Mouse (Mus musculus) kidney, adult 9 months (tissue): ENCODE measurements around the gene Mlh1.

ENCODE experiments used
- DNase-seq: peaks from one replicate; pipeline ENCODE4 v3.0.0; 2022

The Mlh1 gene

DNA sequence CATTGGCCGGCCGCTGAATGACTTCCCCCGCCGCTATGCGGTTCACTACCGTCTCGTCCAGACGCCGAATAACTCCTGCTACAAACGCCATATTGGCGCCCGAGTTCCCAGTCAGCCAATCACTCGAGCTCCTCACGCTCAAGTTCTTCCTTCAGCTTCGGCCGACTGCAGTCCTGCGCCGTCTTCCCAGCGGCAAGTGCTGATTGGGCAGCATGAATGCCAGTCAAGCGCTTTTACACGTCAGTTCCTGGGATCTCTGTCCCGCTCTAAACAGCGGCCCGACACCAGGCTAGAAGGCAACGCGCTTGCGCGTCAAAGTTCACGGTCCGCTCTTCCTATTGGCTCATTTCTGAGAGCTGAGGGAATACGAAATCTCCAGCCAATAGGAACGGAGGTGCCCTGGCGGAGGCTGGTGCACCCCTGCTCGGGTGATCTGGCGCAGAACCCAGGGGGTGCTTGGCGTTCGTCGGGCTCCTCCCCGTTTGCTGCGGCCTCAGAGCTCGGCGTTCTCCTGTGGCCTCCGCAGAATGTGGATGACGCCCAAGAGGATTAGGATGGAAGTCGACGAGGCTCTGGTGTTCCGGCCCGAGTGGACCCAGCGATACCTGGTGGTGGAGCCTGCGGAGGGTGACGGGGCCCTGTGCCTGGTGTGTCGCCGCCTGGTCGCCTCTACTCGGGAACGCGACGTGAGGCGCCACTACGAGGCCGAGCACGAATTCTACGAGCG is at the start of gene Mlh1, which contains the start of gene Epm2aip1:
Gene Mlh1 (minus strand): TSS at position 358 of the 727 bp plus-strand sequence.
Gene Epm2aip1 (plus strand): TSS at position 496 of the 727 bp plus-strand sequence.
- peak; percentile 99 for DNase-seq

DNA sequence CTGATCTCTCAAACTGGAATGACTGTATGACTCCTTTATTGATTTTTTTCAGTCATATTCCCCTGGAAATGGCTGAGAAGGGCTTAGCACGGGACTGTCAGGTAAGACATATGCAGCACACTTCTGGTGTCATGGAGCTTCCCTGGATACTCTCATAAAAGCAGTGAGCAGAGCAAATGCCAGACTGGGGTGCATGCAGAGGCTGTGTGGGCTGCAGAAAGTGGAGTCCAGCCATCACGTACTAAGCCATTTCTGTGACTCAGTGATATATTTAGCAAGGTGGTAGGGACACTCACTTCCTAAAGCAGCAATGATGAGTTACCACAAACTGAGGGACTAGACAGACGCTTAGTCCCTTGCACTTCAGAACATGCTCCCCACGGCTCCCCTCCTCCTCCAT is 49.3 kb upstream of the Mlh1 start:
- DNase-seq = no peak

DNA sequence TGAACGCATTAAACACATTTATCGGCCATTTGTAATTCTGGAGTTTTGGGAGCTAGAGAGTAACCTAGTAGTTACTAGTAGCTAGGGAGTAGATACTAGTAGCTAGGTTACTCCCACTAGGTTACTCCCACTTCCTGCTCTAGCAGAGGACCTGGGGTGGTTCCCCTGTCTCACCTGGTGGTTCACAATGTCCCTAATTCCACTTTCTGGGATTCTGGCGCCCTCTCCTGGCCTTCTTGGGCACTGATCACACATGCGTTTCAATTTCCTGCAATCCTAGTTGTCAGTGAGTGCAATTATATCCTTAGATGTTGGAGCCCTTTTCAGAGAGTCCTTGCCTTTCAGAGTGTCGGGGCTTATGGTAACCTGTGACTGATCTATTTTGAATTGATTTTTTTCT is 42.6 kb upstream of the Mlh1 start:
- DNase-seq = peak; percentile 64

DNA sequence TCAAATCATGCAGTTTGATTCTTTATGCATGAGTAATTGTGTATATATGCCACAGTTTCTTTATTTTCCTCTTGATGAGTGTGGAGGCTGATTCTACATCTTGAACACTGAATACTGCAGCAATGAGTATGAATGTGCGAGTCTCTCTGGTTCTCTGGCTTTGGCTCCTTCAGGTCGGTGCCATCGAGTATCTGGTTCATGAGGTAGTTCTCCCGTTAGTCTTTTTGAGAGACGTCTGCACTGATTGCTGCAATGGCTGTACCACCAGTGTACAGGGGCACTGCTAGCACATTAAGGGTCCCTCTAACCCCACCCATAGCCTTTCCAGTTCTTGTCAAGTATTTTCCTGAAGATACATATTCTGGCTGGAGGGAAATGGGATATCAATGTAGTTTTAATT is 42.2 kb upstream of the Mlh1 start:
- DNase-seq = no peak

DNA sequence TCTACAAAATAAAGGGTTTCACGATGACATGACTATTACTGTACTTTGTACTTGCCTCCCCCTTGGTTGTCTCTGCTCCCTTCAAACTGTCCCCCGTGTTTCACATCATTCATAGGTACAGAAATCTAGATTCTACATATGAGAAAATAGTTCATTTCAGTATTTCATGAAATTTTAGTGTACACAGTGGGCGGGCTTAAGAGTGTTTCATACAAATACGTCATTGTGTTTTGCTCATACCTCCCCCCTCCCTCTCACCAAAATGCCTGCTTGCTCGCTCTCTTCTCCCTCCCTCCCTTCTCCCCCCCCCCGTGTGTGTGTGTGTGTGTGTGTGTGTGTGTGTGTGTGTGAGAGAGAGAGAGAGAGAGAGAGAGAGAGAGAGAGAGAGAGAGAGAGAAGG is 41.7 kb upstream of the Mlh1 start:
- no peak for DNase-seq

DNA sequence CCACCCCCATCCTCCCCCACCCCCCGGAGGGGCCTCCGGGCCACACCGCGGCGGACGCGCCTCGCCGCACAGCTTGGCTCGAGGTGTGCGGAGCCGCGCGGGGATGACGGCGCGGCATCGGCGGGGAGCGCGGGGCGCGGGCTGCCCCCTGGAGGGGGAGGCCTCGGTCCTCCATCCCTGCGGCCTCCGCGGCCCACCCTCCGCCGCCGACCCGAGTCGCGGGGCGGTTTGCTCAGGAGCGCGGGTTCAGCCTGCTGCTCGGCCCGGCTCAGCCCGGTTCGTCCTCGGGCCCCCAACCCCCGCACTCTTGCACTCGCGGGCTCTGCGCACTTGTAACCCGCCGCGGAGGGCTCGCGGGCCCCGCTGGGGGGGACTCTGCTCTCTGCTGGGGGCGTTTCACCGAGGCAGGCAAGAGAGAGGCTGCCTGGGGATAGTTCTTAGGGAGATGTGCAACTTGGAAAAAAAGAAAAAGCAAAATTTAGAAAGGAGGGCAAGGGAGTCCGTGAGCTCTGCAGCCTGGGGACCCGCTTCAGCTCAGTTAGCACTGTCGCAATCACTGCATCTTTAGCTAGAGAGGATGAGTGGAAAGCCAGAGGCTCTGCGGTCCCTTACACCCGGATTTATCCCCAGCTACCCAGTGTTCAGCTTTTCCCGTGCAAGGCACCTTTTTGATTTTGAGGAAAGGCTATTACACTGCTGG is 41.0 kb upstream of the Mlh1 start:
- no peak for DNase-seq

DNA sequence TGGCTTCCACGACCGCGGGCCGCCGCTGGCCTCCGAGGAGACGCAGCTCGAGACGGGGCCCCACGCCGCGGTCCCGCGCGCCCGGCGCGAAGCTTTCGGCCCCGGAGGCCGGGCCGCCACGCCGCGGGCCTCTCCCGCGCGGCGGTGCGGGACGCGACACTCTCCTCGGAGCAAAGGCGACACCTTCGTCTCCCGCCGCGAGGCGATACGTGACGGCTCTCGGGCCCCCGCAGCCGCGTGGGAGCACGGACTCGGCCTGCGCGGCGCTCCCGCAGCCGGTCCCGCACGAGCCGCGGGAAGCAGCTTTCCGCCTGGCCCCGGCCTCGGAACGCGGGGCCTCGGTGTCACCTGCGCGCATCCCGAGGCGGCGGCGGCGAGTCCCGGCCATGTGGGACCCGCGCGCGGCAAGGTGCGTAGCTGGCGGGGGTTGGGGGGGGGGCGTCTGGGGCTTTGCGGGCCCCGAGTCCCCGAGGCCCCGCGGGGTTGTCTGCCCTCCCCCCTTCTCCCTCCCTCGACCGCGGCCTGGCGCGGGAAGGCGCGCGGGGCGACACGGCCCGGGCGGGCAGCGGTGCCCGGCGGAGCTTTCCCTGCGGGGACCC is 40.4 kb upstream of the Mlh1 start:
- DNase-seq = no peak

DNA sequence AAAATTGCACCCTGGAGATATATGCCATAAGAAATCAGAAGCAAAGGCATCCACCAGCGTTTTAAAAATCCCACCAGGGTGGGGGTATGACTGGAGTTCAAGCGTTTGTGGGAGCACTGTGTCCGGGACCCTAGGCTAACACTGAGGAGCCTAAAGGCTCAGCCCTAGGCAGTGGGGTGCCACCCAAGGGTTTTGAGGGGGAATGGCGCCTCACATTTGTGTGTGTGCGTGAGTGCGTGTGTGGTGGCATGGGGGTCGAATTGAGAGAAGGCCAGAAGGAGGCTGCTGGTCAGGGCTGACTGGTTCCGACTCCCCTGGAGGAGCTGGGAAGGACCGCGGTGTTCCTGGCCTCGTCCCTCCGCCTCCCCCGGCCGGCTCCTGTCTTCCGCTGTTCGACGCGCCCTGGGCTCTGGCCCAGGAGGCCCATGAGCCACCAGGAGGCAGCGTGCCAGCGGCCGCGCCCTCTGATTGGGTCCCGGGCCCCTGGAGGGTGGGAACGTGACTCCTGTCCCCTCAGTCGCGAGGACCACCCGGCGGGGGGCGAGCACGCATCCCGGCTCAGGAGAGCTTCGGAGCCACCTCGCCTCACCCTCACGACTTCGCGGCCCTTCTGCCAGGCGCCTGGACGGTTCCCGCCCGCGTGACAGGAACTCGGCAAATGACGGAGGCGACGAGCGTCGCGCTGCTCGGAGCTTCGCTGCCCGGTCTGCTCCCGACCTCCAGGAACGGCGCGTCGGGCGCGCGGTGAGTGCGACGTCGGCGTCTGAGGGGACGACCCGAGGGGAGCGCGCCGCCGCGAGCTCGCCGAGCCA is 39.6 kb upstream of the Mlh1 start, which contains the start of gene Trank1:
Gene Trank1 (plus strand): TSS at position 709 of the 812 bp plus-strand sequence.
- no peak for DNase-seq

DNA sequence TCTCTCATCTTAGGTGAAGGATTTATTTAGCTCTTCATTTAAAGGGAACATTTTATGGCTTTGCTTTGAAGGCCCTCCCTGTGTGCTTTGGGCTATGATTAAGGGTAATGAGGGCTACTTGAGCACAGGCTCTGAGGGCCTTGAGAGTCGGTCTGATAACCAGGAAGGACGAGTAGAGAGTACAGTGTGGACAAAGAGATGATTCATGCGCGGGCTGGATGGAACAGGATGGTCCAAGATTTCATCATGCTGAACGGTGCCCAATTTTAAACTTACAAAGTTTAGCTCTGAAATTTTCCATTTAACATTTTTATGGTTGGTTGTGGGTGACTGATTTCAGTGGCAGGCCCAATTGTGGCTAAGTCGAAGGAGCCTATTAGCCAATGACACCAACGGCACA is 34.6 kb upstream of the Mlh1 start:
- DNase-seq = no peak

DNA sequence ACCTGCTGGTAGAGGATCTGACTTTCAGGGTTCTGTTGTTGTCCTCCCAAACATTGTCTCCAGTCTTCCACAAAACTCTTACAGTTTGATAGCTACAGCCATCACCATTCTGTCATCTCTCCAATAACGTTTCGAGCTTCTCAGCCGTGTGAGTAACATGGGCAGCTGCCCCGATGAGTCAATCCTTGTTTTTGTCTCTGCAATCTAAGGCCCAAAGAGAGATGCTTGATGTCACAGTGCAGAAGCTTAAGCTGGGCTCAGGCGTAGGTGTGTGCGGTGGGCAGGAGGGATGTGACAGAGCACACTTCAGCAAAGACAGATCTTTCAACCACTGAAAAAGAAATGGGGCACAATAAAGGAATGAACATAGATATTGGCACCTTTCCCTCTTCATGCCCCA is 32.4 kb upstream of the Mlh1 start:
- no peak for DNase-seq

DNA sequence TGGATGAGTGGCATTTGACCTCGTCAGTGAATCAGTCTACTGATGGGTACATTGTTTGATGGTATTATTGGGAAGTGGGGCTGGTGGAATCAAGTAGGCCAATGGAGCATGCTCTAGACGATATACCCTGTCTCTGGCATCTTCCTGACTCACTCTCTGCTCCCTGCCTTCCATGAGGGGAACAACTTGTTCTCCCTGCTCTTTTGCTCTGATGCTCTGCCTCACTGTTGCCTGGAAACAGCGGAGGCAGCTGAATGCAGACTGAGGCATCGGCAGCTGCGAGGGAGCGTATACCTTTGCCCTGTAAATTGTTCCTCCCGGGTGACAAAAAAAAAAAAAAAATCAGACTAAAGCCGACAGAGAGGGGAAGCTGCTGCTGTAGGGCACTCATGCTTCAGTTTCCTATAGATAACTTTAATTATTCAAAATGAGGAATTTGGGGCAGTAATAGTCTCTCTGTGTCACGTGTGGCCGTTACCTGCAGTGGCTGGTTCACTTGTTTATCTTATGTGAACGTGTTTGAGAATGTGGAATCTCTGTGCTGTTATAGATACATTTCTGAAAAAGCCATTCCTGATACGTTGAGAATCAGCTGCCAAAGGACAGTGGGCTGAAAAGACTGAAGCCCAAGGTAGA is 30.7 kb upstream of the Mlh1 start:
- no peak for DNase-seq

DNA sequence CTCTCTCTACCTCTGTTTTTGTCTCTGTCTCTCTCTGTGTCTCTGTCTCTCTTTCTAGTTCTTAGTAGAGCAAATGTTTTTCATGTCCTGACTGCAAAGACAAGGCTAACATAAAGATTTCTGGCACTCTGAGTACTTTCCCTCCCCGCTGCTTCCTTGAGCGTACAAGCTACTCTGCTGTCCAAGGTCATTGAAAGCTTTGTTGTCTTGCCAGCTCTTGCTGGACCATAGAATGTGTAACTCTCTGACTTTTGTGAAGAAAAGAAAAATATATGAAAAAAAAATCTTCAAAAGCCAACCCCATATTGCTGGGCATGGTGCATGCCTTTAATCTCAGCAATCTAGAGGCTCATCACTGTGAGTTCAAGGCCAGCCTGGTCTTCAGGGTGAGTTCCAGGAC is 27.0 kb upstream of the Mlh1 start:
- no peak for DNase-seq

DNA sequence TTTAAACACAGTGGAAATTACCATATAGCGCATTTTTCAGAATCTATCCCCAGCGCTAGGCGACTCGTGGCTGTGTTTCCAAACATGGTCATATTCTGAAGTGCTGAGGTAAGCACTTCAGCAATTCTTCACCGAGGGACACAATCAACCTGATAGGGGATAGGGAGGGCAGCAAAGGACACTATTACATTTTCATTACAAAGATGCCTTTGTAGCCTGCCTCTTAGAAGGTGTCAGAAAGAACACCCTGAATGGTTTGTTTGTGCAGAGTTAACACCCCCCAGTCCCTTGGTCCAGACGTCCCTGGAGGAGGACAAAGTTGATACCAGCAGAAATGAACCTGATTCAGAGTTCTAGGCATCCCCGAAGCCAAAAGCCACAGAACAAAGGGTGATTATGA is 24.8 kb upstream of the Mlh1 start:
- DNase-seq = no peak

DNA sequence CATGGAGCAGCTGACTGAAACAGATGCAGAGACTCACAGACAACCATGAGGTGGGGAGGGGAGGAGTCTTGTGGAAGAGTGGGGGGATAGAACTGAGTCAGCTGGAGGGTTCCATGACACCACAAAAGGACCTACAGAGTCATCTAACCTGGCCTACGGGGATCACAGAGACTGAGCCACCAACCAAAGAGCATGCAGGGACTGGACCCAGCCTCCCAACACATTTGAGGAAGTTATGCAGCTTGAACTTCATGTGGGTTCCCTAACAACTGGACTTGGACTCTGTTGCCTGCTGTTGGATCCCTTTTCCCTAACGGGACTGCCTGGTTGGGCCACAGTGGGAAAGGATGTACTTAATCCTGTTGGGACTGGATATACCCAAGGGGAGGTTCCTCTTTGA is 23.7 kb upstream of the Mlh1 start:
- no peak for DNase-seq

DNA sequence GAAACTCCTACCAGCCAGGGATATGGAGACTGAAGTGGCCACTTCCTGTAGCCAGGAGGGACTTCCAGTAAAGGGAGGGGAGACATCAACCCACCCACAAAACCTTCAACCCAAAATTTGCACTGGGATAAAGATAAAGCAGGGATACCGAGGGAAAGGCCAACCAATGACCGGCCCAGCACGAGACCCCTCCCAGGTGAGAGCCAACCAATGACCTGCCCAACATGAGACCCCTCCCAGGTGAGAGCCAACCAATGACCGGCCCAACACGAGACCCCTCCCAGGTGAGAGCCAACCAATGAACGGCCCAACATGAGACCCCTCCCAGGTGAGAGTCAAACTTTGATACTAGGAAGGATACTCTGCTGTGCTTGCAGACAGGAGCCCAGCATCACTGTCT is 23.3 kb upstream of the Mlh1 start:
- no peak for DNase-seq

DNA sequence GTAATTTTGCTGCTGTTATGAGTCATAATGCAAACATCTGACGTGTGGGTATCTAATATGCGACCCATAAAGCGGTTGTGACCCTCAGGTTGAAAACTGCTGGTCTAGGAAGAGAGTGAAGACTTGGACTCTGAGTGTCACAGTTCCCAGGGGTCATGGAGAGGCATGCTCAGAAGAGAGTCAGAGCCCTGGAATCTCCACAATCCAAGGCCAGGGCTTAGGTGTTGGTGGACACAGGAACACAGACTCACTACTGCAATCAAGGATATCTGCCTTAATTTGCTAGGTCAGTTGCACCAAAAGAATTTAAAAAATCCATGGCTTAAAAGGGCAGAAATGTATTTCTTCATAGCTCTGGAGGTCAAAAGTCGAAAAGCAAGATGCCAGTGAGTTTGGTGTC is 21.6 kb upstream of the Mlh1 start:
- DNase-seq = no peak

DNA sequence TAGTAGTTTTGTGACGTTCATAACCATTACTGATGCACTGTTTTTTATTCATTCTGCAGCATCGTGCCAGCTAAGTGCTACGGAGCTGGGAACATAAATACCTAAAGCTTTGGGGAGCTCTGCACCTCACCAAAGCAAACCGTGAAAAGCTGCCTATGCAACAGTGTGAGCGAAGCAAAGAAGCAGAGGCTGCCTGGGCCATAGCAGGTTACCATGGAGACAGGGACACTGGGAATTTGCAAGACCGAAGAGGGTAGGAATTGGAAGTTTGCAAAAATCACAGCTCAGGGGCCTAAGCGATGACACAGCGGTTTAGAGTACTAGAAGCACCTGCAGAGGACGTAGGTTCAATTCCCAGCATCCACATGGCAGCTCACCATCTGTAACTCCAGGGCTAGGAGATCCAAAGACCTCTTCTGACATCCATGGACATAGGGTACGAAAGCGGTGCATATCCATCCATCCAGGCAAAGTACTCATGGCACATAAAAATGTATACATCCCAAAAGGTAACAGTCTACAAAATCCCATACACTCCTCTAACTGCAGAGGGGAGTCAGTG is 19.0 kb upstream of the Mlh1 start:
- no peak for DNase-seq

DNA sequence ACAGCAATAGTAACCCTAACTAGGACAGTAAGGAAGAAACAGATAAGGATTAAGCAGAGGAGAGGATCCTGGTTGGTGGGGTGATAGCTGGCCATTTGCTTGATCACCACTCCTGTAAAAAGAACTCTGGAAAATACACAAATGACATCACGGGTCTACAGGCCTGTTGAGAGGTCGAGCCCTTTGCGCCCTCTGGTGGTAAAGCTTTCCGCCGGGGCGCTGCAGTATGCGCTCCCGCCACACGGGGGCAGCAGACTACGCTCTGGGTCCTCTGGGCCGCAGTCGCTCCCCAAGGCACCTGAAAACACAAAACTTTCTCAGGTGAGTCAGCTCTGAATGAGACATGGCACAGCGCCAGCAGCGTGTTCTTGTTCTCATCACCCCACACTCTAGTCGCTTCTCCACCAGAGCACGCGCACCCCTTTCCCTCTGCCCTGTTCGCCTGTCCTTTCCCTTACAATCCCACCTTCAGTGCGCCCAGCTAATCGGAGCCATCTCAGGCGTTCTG is 18.3 kb upstream of the Mlh1 start:
- peak; percentile 97 for DNase-seq

DNA sequence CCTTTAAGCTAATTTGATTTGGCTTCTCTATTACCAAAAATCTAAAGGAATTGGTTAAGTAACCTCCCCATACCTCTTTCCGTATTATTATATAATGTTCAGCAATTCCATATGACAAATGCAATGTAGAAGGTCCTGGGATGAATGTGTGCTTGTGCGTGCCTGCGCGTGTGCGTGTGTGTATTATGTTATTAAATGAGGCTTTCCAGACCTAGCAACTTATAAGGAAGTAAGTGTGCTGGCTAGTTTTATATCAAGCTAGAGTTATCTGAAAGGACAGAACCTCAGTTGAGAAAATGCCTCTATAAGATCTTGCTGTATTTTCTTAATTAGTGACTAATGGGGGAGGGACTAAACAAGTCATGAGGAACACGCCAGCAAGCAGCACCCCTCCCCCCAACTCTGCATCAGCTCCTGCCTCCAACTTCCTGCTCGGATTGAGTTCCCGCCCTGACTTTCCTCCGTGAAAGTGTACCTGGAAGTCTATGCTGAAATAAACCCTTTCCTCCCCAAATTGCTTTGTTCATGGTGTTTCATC is 17.8 kb upstream of the Mlh1 start:
- peak; percentile 48 for DNase-seq

DNA sequence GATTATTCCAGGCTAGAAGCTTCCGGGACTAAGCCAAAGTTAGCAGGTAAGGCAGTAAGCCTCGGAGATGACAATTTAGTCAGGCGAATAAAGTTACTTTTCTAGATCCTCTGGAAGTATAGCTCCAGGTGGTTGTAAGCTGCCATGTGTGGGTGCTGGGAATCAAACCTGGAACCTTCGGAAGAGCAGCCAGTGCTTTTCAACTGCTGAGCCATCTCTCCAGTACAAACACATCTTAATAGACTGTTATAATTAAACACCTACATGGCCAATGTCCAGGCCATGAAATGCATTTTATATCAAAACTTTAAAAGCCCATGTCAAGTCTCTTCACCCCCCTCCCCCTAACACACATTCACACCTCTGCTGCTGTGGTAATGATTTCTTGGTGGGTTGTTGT is 16.4 kb upstream of the Mlh1 start:
- no peak for DNase-seq

DNA sequence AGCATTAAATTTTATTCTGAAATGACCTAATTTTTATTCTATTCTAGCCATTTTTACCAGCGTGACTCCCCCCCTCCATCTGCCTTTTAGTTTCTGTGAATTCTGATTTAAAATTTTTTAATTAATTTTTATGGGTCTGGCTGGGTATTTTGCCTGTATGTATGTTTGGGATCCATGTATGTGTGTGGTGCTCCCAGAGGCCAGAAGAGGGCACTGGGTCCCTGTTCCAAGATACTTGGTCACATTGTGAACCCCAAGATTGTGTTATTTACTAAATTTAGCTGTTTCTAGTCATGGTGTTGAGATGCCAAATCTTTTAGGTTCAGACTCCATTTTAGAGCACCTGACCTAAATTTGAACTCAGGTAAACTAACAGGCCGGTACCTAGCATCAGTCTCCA is 14.9 kb upstream of the Mlh1 start:
- DNase-seq = no peak

DNA sequence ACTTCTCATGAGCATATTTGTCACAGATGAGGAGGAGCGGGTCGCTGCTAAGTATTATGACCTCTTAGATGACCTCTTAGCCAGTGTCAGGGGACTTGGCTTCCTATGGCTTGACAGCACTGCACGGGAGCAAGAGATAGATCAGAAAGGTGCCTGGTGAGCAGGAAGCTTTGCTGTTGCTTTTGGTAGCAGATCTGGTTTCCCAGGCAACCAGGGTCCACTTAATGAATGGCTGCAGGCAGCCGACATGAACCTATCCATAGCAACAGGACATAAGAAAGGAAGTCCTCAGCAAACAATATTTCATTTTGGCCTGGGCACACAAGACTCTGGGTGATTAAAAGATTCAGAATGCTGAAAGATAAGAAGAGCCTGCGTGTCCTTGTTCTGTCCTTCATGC is 14.1 kb upstream of the Mlh1 start:
- DNase-seq = no peak
